Mouse (Mus musculus): ENCODE measurements around the gene Cplx3. TPM values are rescaled to one million over a fixed set of nuclear protein-coding genes. Genes with fewer than 3 reads are reported as not detected.
A peak's percentile ranks its signal among the peaks of the same experiment; 100 is the strongest.

The Cplx3 gene
- polyA plus RNA-seq, 1 experiment, result not detected

GRCm38 (mm10) chr9:57589224-57590126 is 16.6 kb downstream of the Cplx3 start, which contains the start of gene Ulk3:
Gene Ulk3 (plus strand): TSS chr9:57589452.
- TF ChIP-seq POLR2A (IDR thresholded peaks at IDR 0.05; ENCODE audit: borderline replicate concordance, control insufficient read depth, low read depth, low read length), result no peak; the same call in 1 of the 2 replicates
- TF ChIP-seq CTCF (IDR thresholded peaks at IDR 0.05; ENCODE audit: control insufficient read depth, insufficient read depth, low read length), result no peak; the same call in 1 of the 2 replicates
- peaks cover 2% of the 10 kb centered on the region; the same call in 1 of the 2 replicates for H3K4me1 ChIP-seq (ENCODE audit: control insufficient read depth, insufficient read depth, low read length)
- under 1% methylated on average over 58 of the region's 58 CpGs for WGBS
- peak within 1 kb of the TSS; percentile 88 for H3K27ac ChIP-seq (ENCODE audit: control insufficient read depth, insufficient read depth, low read depth, low read length, poor library complexity)
- H3K4me3 ChIP-seq (replicated peaks; ENCODE audit: control insufficient read depth, low read depth, low read length), result peak within 1 kb of the TSS; percentile 71

GRCm38 (mm10) chr9:57584991-57585390 is 21.1 kb downstream of the Cplx3 start:
- Histone ChIP-seq H3K27ac (ENCODE audit: control insufficient read depth, insufficient read depth, low read depth, low read length, poor library complexity) (no peak overlapping the region), H3K4me1 (ENCODE audit: control insufficient read depth, insufficient read depth, low read length) (peaks cover 2% of the 10 kb centered on the region; the same call in 1 of the 2 replicates), H3K4me3 (replicated peaks; ENCODE audit: control insufficient read depth, low read depth, low read length) (no peak overlapping the region)
- 56% methylated on average over 3 of the region's 3 CpGs for WGBS
- TF ChIP-seq CTCF (IDR thresholded peaks at IDR 0.05; ENCODE audit: control insufficient read depth, insufficient read depth, low read length), result no peak
- no peak for TF ChIP-seq POLR2A (IDR thresholded peaks at IDR 0.05; ENCODE audit: borderline replicate concordance, control insufficient read depth, low read depth, low read length)

DNA sequence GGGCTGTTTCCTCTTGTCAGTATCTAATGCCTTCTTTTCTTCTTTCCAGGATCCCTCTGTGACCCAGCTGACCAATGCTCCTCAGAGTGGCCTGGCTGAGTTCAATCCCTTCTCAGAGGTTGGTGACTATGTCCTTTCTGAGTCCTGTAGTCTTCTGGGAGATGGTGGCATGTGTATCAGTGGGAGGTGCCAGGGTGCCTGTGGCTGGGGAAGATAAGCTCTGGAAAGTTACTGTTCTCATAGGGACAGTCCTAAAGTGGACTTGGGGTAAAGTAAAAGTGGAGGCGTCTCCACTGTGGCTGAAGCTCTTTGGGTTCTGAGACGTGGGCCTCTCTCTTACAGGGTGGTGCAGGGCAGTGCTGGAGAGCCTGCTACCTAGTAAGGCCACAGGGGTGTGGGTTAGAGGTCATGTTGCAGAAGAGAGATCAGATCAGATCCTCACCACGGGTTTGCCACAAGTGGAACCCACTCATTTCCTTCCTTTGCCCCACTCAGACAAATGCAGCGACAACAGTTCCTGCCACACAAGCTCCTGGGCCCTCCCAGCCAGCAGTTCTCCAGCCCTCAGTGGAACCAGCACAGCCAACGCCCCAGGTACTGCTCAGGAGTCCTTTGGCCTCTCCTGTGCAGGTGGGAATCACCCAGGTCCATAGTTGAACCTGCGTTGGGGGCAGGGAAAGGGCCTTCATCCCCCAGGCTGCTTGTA is 28.8 kb downstream of the Cplx3 start:
- Histone ChIP-seq H3K4me1 (ENCODE audit: control insufficient read depth, insufficient read depth, low read length) (no peaks in the 10 kb centered on the region), H3K4me3 (replicated peaks; ENCODE audit: control insufficient read depth, low read depth, low read length) (no peak overlapping the region), H3K27ac (ENCODE audit: control insufficient read depth, insufficient read depth, low read depth, low read length, poor library complexity) (peak overlapping the region; percentile 48)
- WGBS, result 23% methylated on average over 6 of the region's 6 CpGs
- TF ChIP-seq POLR2A (IDR thresholded peaks at IDR 0.05; ENCODE audit: borderline replicate concordance, control insufficient read depth, low read depth, low read length), result no peak
- no peak for TF ChIP-seq CTCF (IDR thresholded peaks at IDR 0.05; ENCODE audit: control insufficient read depth, insufficient read depth, low read length)

DNA sequence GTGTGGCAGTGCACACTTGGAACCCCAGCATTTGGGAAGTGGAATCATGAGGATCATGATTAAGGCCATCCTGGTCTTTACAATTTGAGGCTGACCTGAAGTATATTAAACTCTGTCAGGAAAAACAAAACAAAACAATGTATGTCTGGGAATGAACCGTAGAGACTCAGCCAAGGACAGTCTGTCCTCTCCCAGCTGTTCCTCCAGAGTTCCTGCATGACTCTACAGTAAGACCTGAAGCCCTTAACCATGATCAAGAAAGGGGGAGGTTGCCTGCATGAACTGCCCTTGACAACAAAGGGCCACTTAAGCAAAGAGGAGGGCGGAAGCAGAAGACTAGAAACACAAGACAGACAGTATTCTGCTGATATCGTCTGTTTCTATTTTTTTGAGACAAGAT is 30.5 kb downstream of the Cplx3 start:
- TF ChIP-seq CTCF (IDR thresholded peaks at IDR 0.05; ENCODE audit: control insufficient read depth, insufficient read depth, low read length), result no peak
- no peak for TF ChIP-seq POLR2A (IDR thresholded peaks at IDR 0.05; ENCODE audit: borderline replicate concordance, control insufficient read depth, low read depth, low read length)
- H3K4me3 ChIP-seq (replicated peaks; ENCODE audit: control insufficient read depth, low read depth, low read length), result no peak overlapping the region
- 77% methylated on average over 3 of the region's 3 CpGs for WGBS
- H3K4me1 ChIP-seq (ENCODE audit: control insufficient read depth, insufficient read depth, low read length), result no peaks in the 10 kb centered on the region
- no peak overlapping the region for H3K27ac ChIP-seq (ENCODE audit: control insufficient read depth, insufficient read depth, low read depth, low read length, poor library complexity)

DNA sequence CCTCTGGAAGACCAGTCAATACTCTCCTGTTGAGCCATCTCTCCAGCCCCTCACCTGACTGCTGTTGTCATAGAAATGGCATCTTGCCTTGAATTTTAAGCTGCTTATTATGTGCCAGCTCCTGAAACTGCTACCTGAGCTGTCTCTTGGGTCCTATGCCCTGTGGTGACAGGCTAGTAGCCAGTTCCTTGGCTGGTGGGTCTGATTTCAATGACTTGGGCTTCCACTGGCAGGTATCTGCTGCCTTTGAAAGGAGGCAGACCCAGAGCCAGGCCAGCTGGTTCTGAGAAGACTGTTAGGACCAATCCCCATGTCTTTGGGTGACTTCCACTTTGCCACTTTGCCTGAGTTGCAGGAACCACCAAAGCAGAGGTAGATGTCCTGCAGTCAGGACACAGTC is 31.7 kb downstream of the Cplx3 start:
- no peak overlapping the region for H3K27ac ChIP-seq (ENCODE audit: control insufficient read depth, insufficient read depth, low read depth, low read length, poor library complexity)
- H3K4me1 ChIP-seq (ENCODE audit: control insufficient read depth, insufficient read depth, low read length), result no peaks in the 10 kb centered on the region
- TF ChIP-seq CTCF (IDR thresholded peaks at IDR 0.05; ENCODE audit: control insufficient read depth, insufficient read depth, low read length), result no peak
- no peak for TF ChIP-seq POLR2A (IDR thresholded peaks at IDR 0.05; ENCODE audit: borderline replicate concordance, control insufficient read depth, low read depth, low read length)
- H3K4me3 ChIP-seq (replicated peaks; ENCODE audit: control insufficient read depth, low read depth, low read length), result no peak overlapping the region

- Histone ChIP-seq H3K4me1 (ENCODE audit: control insufficient read depth, insufficient read depth, low read length) (peaks cover 4% of the 10 kb centered on the region), H3K4me3 (replicated peaks; ENCODE audit: control insufficient read depth, low read depth, low read length) (no peak overlapping the region), H3K27ac (ENCODE audit: control insufficient read depth, insufficient read depth, low read depth, low read length, poor library complexity) (no peak overlapping the region)
- TF ChIP-seq CTCF (IDR thresholded peaks at IDR 0.05; ENCODE audit: control insufficient read depth, insufficient read depth, low read length) (no peak), POLR2A (IDR thresholded peaks at IDR 0.05; ENCODE audit: borderline replicate concordance, control insufficient read depth, low read depth, low read length) (no peak)
- WGBS, result 84% methylated on average over 6 of the region's 6 CpGs
Measured at GRCm38 (mm10) chr9:57568500-57568899, 37.6 kb downstream of the Cplx3 start.

GRCm38 (mm10) chr9:57566846-57567245 is 39.2 kb downstream of the Cplx3 start:
- H3K27ac ChIP-seq (ENCODE audit: control insufficient read depth, insufficient read depth, low read depth, low read length, poor library complexity), result no peak overlapping the region
- WGBS, result 78% methylated on average over 8 of the region's 8 CpGs
- H3K4me1 ChIP-seq (ENCODE audit: control insufficient read depth, insufficient read depth, low read length), result peaks cover 8% of the 10 kb centered on the region

DNA sequence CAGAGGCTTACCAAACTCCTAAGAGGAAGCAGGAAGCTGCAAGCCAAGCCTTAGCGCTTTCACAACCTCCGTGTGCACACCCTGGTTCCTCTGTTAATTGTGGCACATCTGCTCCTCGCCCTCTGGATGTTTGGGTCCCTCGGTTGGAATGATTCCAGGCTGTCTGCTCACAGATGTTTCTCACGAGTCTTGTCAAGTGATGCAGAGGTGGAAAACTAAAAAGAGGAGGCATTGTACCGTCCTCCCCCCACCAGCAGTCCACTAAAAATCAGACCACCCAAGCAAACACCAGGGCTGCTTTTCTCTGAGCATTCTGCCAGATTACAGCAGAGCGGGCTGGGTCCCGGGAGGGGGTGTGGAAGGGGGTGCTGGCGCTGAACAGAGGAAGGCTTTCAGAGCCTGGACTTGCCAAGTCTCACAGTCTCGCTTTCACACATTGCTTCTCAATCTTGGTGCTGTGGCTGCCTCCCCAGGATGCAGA is 40.3 kb downstream of the Cplx3 start:
- H3K27ac ChIP-seq (ENCODE audit: control insufficient read depth, insufficient read depth, low read depth, low read length, poor library complexity), result peak overlapping the region; percentile 68
- WGBS, result 27% methylated on average over 10 of the region's 10 CpGs
- H3K4me1 ChIP-seq (ENCODE audit: control insufficient read depth, insufficient read depth, low read length), result peaks cover 8% of the 10 kb centered on the region
- H3K4me3 ChIP-seq (replicated peaks; ENCODE audit: control insufficient read depth, low read depth, low read length), result peak overlapping the region; percentile 1
- no peak for TF ChIP-seq CTCF (IDR thresholded peaks at IDR 0.05; ENCODE audit: control insufficient read depth, insufficient read depth, low read length)
- no peak for TF ChIP-seq POLR2A (IDR thresholded peaks at IDR 0.05; ENCODE audit: borderline replicate concordance, control insufficient read depth, low read depth, low read length)

More at GRCm38 (mm10) chr9:57566846-57567245, 39.2 kb downstream of the Cplx3 start:
- no peak overlapping the region for H3K4me3 ChIP-seq (replicated peaks; ENCODE audit: control insufficient read depth, low read depth, low read length)
- TF ChIP-seq POLR2A (IDR thresholded peaks at IDR 0.05; ENCODE audit: borderline replicate concordance, control insufficient read depth, low read depth, low read length) (no peak), CTCF (IDR thresholded peaks at IDR 0.05; ENCODE audit: control insufficient read depth, insufficient read depth, low read length) (no peak)

Measured in bone marrow, adult 2 months (tissue).